Mouse (Mus musculus) intestine, embryonic 16.5 days (tissue): ENCODE measurements at regions not wholly inside any gene's neighbourhood (a gene's known extent, or its start where the extent isn't known, plus 50 kb on each side); places are given as distances from the start of the nearest gene placed in this dataset.

Experiments
- ATAC-seq: fragments of 200-750 bp; cut with Nextera tagmentation; 2 replicates; pipeline ENCODE4 v1.8.0; 2017; ENCODE audit warnings: moderate TSS enrichment, moderate library complexity
- H3K27ac ChIP-seq: fragments of 300-500 bp; sonication (generic); 2 replicates; pipeline ENCODE4 v1.5.1; 2014; ENCODE audit warnings: mild to moderate bottlenecking, low read length
- H3K27me3 ChIP-seq: fragments of 300-500 bp; sonication (generic); replicated peaks from 2 replicates; pipeline ENCODE4 v1.6.1; 2014; ENCODE audit warnings: low read length, control low read depth, mixed read lengths; ENCODE audit not compliant: control insufficient read depth, insufficient read depth
- H3K36me3 ChIP-seq: fragments of 300-500 bp; sonication (generic); 2 replicates; pipeline ENCODE4 v1.6.1; 2014; ENCODE audit warnings: low read length, control low read depth; ENCODE audit not compliant: control insufficient read depth, insufficient read depth
- H3K4me1 ChIP-seq: fragments of 300-500 bp; sonication (generic); 2 replicates; pipeline ENCODE4 v1.6.1; 2014; ENCODE audit warnings: low read length, control low read depth, mixed read lengths; ENCODE audit not compliant: control insufficient read depth, insufficient read depth
- H3K4me2 ChIP-seq: fragments of 300-500 bp; sonication (generic); 2 replicates; pipeline ENCODE4 v1.6.1; 2014; ENCODE audit warnings: low read depth, low read length, control low read depth
- H3K4me3 ChIP-seq: fragments of 300-500 bp; sonication (generic); 2 replicates; pipeline ENCODE4 v1.5.1; 2014; ENCODE audit warnings: mild to moderate bottlenecking, low read length
- H3K9ac ChIP-seq: fragments of 300-500 bp; sonication (generic); 2 replicates; pipeline ENCODE4 v1.6.1; 2014; ENCODE audit warnings: low read depth, low read length
- H3K9me3 ChIP-seq: fragments of 300-500 bp; sonication (generic); 2 replicates; pipeline ENCODE4 v1.6.1; 2016; ENCODE audit warnings: low read length, control low read depth; ENCODE audit not compliant: control insufficient read depth
- WGBS: fragments of 180-500 bp; shearing (Covaris S2); extraction: QIAGEN DNeasy Blood & Tissue Kit; methylation state at CpG from one replicate; pipeline ENCODE4 v1.1.7; 2014; 5-methylcytosine and 5-hydroxymethylcytosine counted together

- WGBS, result 80% methylated on average over 6 of the region's 6 CpGs
- ATAC-seq, result no peak
- Histone ChIP-seq H3K9ac (no peak overlapping the region), H3K36me3 (no peaks in the 10 kb centered on the region), H3K4me1 (no peaks in the 10 kb centered on the region), H3K4me2 (no peak overlapping the region), H3K4me3 (no peak overlapping the region), H3K9me3 (no peaks in the 10 kb centered on the region), H3K27me3 (no peaks in the 10 kb centered on the region), H3K27ac (no peak overlapping the region)
Measured at GRCm38 (mm10) chr4:95202478-95202877, 150.5 kb upstream of the Jun start.

- Histone ChIP-seq H3K4me1 (no peaks in the 10 kb centered on the region), H3K27me3 (no peaks in the 10 kb centered on the region), H3K36me3 (no peaks in the 10 kb centered on the region), H3K9me3 (no peaks in the 10 kb centered on the region), H3K27ac (no peak overlapping the region), H3K4me2 (no peak overlapping the region), H3K9ac (no peak overlapping the region), H3K4me3 (no peak overlapping the region)
- no peak for ATAC-seq
Measured at GRCm38 (mm10) chr4:95203577-95203976, 151.6 kb upstream of the Jun start.

- no peaks in the 10 kb centered on the region for H3K27me3 ChIP-seq
- H3K36me3 ChIP-seq, result no peaks in the 10 kb centered on the region
- H3K4me2 ChIP-seq, result no peak overlapping the region
- H3K27ac ChIP-seq, result no peak overlapping the region
- H3K9me3 ChIP-seq, result no peaks in the 10 kb centered on the region
- ATAC-seq, result no peak
- no peaks in the 10 kb centered on the region for H3K4me1 ChIP-seq
- WGBS, result 62% methylated on average over 1 of the region's 1 CpGs
- H3K4me3 ChIP-seq, result no peak overlapping the region
- no peak overlapping the region for H3K9ac ChIP-seq
Measured at GRCm38 (mm10) chr4:95205372-95205771, 153.3 kb upstream of the Jun start.

GRCm38 (mm10) chr4:95207783-95208182, 155.8 kb upstream of the Jun start:
- ATAC-seq, result no peak
- Histone ChIP-seq H3K4me3 (no peak overlapping the region), H3K27me3 (no peaks in the 10 kb centered on the region), H3K27ac (no peak overlapping the region), H3K9ac (no peak overlapping the region), H3K4me1 (peaks cover 2% of the 10 kb centered on the region; the same call in 1 of the 2 replicates), H3K9me3 (no peaks in the 10 kb centered on the region), H3K4me2 (no peak overlapping the region), H3K36me3 (no peaks in the 10 kb centered on the region)
- 60% methylated on average over 5 of the region's 5 CpGs for WGBS

GRCm38 (mm10) chr4:95208827-95209226, 156.8 kb upstream of the Jun start:
- no peak overlapping the region for H3K4me3 ChIP-seq
- H3K9ac ChIP-seq, result no peak overlapping the region
- no peaks in the 10 kb centered on the region for H3K36me3 ChIP-seq
- no peaks in the 10 kb centered on the region for H3K27me3 ChIP-seq
- peaks cover 2% of the 10 kb centered on the region; the same call in 1 of the 2 replicates for H3K4me1 ChIP-seq
- WGBS, result 64% methylated on average over 7 of the region's 7 CpGs
- H3K4me2 ChIP-seq, result no peak overlapping the region
- H3K9me3 ChIP-seq, result no peaks in the 10 kb centered on the region
- no peak overlapping the region for H3K27ac ChIP-seq
- no peak for ATAC-seq

GRCm38 (mm10) chr4:95209322-95210119, 157.5 kb upstream of the Jun start:
- no peak for ATAC-seq
- H3K4me3 ChIP-seq, result no peak overlapping the region
- H3K4me1 ChIP-seq, result peaks cover 2% of the 10 kb centered on the region; the same call in 1 of the 2 replicates
- no peak overlapping the region for H3K9ac ChIP-seq
- no peak overlapping the region for H3K4me2 ChIP-seq
- H3K27ac ChIP-seq, result no peak overlapping the region
- no peaks in the 10 kb centered on the region for H3K9me3 ChIP-seq
- 88% methylated on average over 3 of the region's 3 CpGs for WGBS
- H3K36me3 ChIP-seq, result no peaks in the 10 kb centered on the region
- no peaks in the 10 kb centered on the region for H3K27me3 ChIP-seq

GRCm38 (mm10) chr4:95212561-95212960, 160.5 kb upstream of the Jun start:
- 88% methylated on average over 2 of the region's 2 CpGs for WGBS
- 0 out of 2 replicates have a peak, but pooled peaks have one; percentile 18 for ATAC-seq
- H3K27ac ChIP-seq, result no peak overlapping the region
- H3K9me3 ChIP-seq, result no peaks in the 10 kb centered on the region
- H3K4me3 ChIP-seq, result no peak overlapping the region
- no peaks in the 10 kb centered on the region for H3K36me3 ChIP-seq
- H3K4me2 ChIP-seq, result no peak overlapping the region
- H3K9ac ChIP-seq, result no peak overlapping the region
- H3K4me1 ChIP-seq, result peaks cover 2% of the 10 kb centered on the region; the same call in 1 of the 2 replicates
- H3K27me3 ChIP-seq, result no peaks in the 10 kb centered on the region

- ATAC-seq, result peak; percentile 81
- 84% methylated on average over 3 of the region's 3 CpGs for WGBS
- H3K9me3 ChIP-seq, result no peaks in the 10 kb centered on the region
- no peak overlapping the region for H3K4me2 ChIP-seq
- H3K27ac ChIP-seq, result no peak overlapping the region
- no peaks in the 10 kb centered on the region for H3K27me3 ChIP-seq
- H3K36me3 ChIP-seq, result no peaks in the 10 kb centered on the region
- H3K4me1 ChIP-seq, result peaks cover 2% of the 10 kb centered on the region; the same call in 1 of the 2 replicates
- H3K9ac ChIP-seq, result no peak overlapping the region
- H3K4me3 ChIP-seq, result no peak overlapping the region
Measured at GRCm38 (mm10) chr4:95213026-95213425, 161.0 kb upstream of the Jun start.

GRCm38 (mm10) chr4:95214026-95214425, 162.0 kb upstream of the Jun start:
- Histone ChIP-seq H3K36me3 (no peaks in the 10 kb centered on the region), H3K4me2 (no peak overlapping the region), H3K27ac (no peak overlapping the region), H3K9me3 (no peaks in the 10 kb centered on the region), H3K9ac (no peak overlapping the region), H3K4me1 (peaks cover 2% of the 10 kb centered on the region; the same call in 1 of the 2 replicates), H3K27me3 (no peaks in the 10 kb centered on the region), H3K4me3 (no peak overlapping the region)
- no peak for ATAC-seq
- 97% methylated on average over 2 of the region's 2 CpGs for WGBS

- H3K4me1 ChIP-seq, result peaks cover 2% of the 10 kb centered on the region; the same call in 1 of the 2 replicates
- H3K9me3 ChIP-seq, result no peaks in the 10 kb centered on the region
- H3K4me3 ChIP-seq, result no peak overlapping the region
- WGBS, result 84% methylated on average over 7 of the region's 7 CpGs
- H3K27ac ChIP-seq, result no peak overlapping the region
- H3K9ac ChIP-seq, result no peak overlapping the region
- no peaks in the 10 kb centered on the region for H3K36me3 ChIP-seq
- ATAC-seq, result no peak
- no peak overlapping the region for H3K4me2 ChIP-seq
- no peaks in the 10 kb centered on the region for H3K27me3 ChIP-seq
Measured at GRCm38 (mm10) chr4:95215187-95215586, 163.2 kb upstream of the Jun start.
